Comparison of ENCODE assay signal across 9 mouse cellular contexts in genomic region chr5:63766715-63767114, GRCm38 (mm10). TPM values are rescaled to one million over a fixed set of nuclear protein-coding genes. Genes with fewer than 3 reads are reported as not detected.
DNase-seq lines count a peak whose midpoint lies in the region; ATAC-seq and TF ChIP-seq lines count a peak whose summit lies in the region.
"Had no signal": no experiment of that assay in that cellular context is flagged by ENCODE, and none has a peak within 500 bp of the region (broad histone marks: within the 10 kb centered on the region; RNA-seq: fewer than 3 reads in every experiment).

No protein-coding gene starts in this region.

- 36% methylated on average over 6 of the region's 6 CpGs for WGBS in heart, postnatal 0 days
- 37% methylated on average over 6 of the region's 6 CpGs for WGBS in heart, embryonic 12.5 days
- WGBS in hindbrain, embryonic 11.5 days: 47% methylated on average over 6 of the region's 6 CpGs
- WGBS in midbrain, embryonic 14.5 days: 45% methylated on average over 6 of the region's 6 CpGs

- 0 out of 2 replicates have a peak overlapping the region, but pooled peaks have one; percentile 14 for H3K4me2 ChIP-seq in heart, postnatal 0 days (ENCODE audit: low read depth, low read length)
- H3K4me2 ChIP-seq in heart, embryonic 12.5 days: no peak overlapping the region
- no peak overlapping the region for H3K4me2 ChIP-seq in hindbrain, embryonic 11.5 days (replicated peaks; ENCODE audit: low read depth, low read length)
- no peak overlapping the region for H3K4me2 ChIP-seq in midbrain, embryonic 14.5 days (ENCODE audit: low read length)
- H3K4me2 ChIP-seq: liver, embryonic 13.5 days had no signal

- TF ChIP-seq EP300 in heart, postnatal 0 days (IDR thresholded peaks at IDR 0.05; ENCODE audit: low read depth): no peak

- H3K4me3 ChIP-seq in heart, postnatal 0 days (ENCODE audit: low read depth, low read length): no peak overlapping the region
- no peak overlapping the region for H3K4me3 ChIP-seq in heart, embryonic 12.5 days
- H3K4me3 ChIP-seq in hindbrain, embryonic 11.5 days (ENCODE audit: low read depth, low read length): no peak overlapping the region
- no peak overlapping the region for H3K4me3 ChIP-seq in midbrain, embryonic 14.5 days (replicated peaks; ENCODE audit: low read depth, low read length)
- H3K4me3 ChIP-seq: liver, embryonic 13.5 days had no signal

- no peaks in the 10 kb centered on the region for H3K9me3 ChIP-seq in heart, postnatal 0 days (replicated peaks; ENCODE audit: control insufficient read depth, low read length)
- H3K9me3 ChIP-seq in heart, embryonic 12.5 days (replicated peaks): peaks cover 5% of the 10 kb centered on the region; the same call in 1 of the 2 replicates
- H3K9me3 ChIP-seq in hindbrain, embryonic 11.5 days (ENCODE audit: control insufficient read depth, low read length): no peaks in the 10 kb centered on the region
- no peaks in the 10 kb centered on the region for H3K9me3 ChIP-seq in midbrain, embryonic 14.5 days (ENCODE audit: control insufficient read depth, low read length)
- H3K9me3 ChIP-seq: liver, embryonic 13.5 days had no signal

- H3K36me3 ChIP-seq in heart, postnatal 0 days (replicated peaks; ENCODE audit: control insufficient read depth, insufficient read depth, low read length): no peaks in the 10 kb centered on the region
- no peaks in the 10 kb centered on the region for H3K36me3 ChIP-seq in heart, embryonic 12.5 days
- H3K36me3 ChIP-seq in hindbrain, embryonic 11.5 days (ENCODE audit: control insufficient read depth, insufficient read depth, low read length): no peaks in the 10 kb centered on the region
- no peaks in the 10 kb centered on the region for H3K36me3 ChIP-seq in midbrain, embryonic 14.5 days (ENCODE audit: control insufficient read depth, insufficient read depth, low read length)
- H3K36me3 ChIP-seq: liver, embryonic 13.5 days had no signal

- H3K9ac ChIP-seq in heart, postnatal 0 days (replicated peaks; ENCODE audit: low read depth, low read length): no peak overlapping the region
- no peak overlapping the region for H3K9ac ChIP-seq in heart, embryonic 12.5 days
- no peak overlapping the region for H3K9ac ChIP-seq in hindbrain, embryonic 11.5 days (ENCODE audit: low read depth, low read length)
- H3K9ac ChIP-seq in midbrain, embryonic 14.5 days (replicated peaks; ENCODE audit: low read length): no peak overlapping the region
- H3K9ac ChIP-seq: liver, embryonic 13.5 days had no signal

- peak; percentile 84 for TF ChIP-seq CTCF in heart, postnatal 0 days (IDR thresholded peaks at IDR 0.05; ENCODE audit: low read depth)

- H3K27me3 ChIP-seq in heart, postnatal 0 days (ENCODE audit: control insufficient read depth, insufficient read depth, low read length): no peaks in the 10 kb centered on the region
- H3K27me3 ChIP-seq in heart, embryonic 12.5 days (replicated peaks): no peaks in the 10 kb centered on the region
- H3K27me3 ChIP-seq in hindbrain, embryonic 11.5 days (ENCODE audit: control insufficient read depth, insufficient read depth, low read length): no peaks in the 10 kb centered on the region
- no peaks in the 10 kb centered on the region for H3K27me3 ChIP-seq in midbrain, embryonic 14.5 days (ENCODE audit: control insufficient read depth, insufficient read depth, low read length)
- H3K27me3 ChIP-seq: liver, embryonic 13.5 days had no signal

- no peak overlapping the region for H3K27ac ChIP-seq in heart, postnatal 0 days (ENCODE audit: low read depth)
- no peak overlapping the region for H3K27ac ChIP-seq in heart, embryonic 12.5 days (ENCODE audit: poor library complexity, severe bottlenecking)
- H3K27ac ChIP-seq in hindbrain, embryonic 11.5 days (ENCODE audit: low read depth, low read length): no peak overlapping the region
- H3K27ac ChIP-seq in midbrain, embryonic 14.5 days (replicated peaks; ENCODE audit: low read depth, low read length): no peak overlapping the region
- H3K27ac ChIP-seq: liver, embryonic 13.5 days had no signal

- H3K4me1 ChIP-seq in heart, postnatal 0 days (ENCODE audit: control insufficient read depth, insufficient read depth): no peaks in the 10 kb centered on the region
- H3K4me1 ChIP-seq in heart, embryonic 12.5 days (replicated peaks): no peaks in the 10 kb centered on the region
- H3K4me1 ChIP-seq in hindbrain, embryonic 11.5 days (replicated peaks; ENCODE audit: control insufficient read depth, insufficient read depth, low read length): no peaks in the 10 kb centered on the region
- H3K4me1 ChIP-seq in midbrain, embryonic 14.5 days (ENCODE audit: control insufficient read depth, insufficient read depth, low read length): no peaks in the 10 kb centered on the region
- H3K4me1 ChIP-seq: liver, embryonic 13.5 days had no signal

- ATAC-seq in heart, postnatal 0 days (ENCODE audit: insufficient read depth, low read depth): no peak
- no peak for ATAC-seq in heart, embryonic 12.5 days (ENCODE audit: insufficient number of reproducible peaks, low FRiP score)
- ATAC-seq in hindbrain, embryonic 11.5 days (ENCODE audit: low FRiP score): 0 out of 2 replicates have a peak, but pooled peaks have one; percentile 33
- ATAC-seq in midbrain, embryonic 14.5 days (ENCODE audit: low FRiP score, low TSS enrichment): 0 out of 2 replicates have a peak, but pooled peaks have one; percentile 8

- peak; percentile 47 for DNase-seq in heart, postnatal 0 days (ENCODE audit: low spot score)
- peak; percentile 64 for DNase-seq in ES-CJ7 (ENCODE audit: low read depth, low spot score)
- DNase-seq in cerebellum, postnatal 36 days: peak; percentile 4 to 7
- peak; percentile 82 for DNase-seq in hindbrain, embryonic 11.5 days (ENCODE audit: low spot score)
- DNase-seq in left cerebral cortex, postnatal 10 days (ENCODE audit: extremely low spot score in 1 of 2, low spot score in 2 of 2): peak; percentile 50 to 62
- DNase-seq in midbrain, embryonic 14.5 days: peak; percentile 93
- peak; percentile 51 for DNase-seq in telencephalon, adult 2 months (ENCODE audit: low read depth, low spot score)
- DNase-seq: liver, embryonic 13.5 days had no signal

- intact Hi-C loops in left cerebral cortex, postnatal 10 days (cut with DNase I): loop anchor here (5.0 to 10.0 kb wide), 3 partner anchors 114 to 862 kb away; no protein-coding TSS in a partner anchor

RNA-seq across cellular contexts. Expression of gene 0610040J01Rik, which starts 45.4 kb away (rescaled TPM):
- total RNA-seq in heart, postnatal 0 days (2014; rRNA removed; ENCODE audit: low replicate concordance): 0.11 and 3.2 TPM in 2 replicates
- 0.53 and 1.0 TPM in 2 replicates for polyA plus RNA-seq in heart, postnatal 0 days (2015; fragmentation: Nextera tagmentation; extraction: Ambion mirVana)
- 0.60 and 0.87 TPM in 2 replicates for polyA plus RNA-seq in heart, embryonic 12.5 days (2016; fragmentation: Nextera tagmentation; extraction: Ambion mirVana)
- 2.6 and 2.7 TPM in 2 replicates for polyA plus RNA-seq in hindbrain, embryonic 11.5 days (2014; fragmentation: Nextera tagmentation; extraction: Ambion mirVana)
- 1 to 10 TPM; 5.9 to 6.8 TPM for total RNA-seq in left cerebral cortex, postnatal 10 days (2021)
- 1.3 and 1.6 TPM in 2 replicates for polyA plus RNA-seq in midbrain, embryonic 14.5 days (2014; fragmentation: Nextera tagmentation; extraction: Ambion mirVana)

Comparison
In these comparisons a context has a peak if more than half of its experiments do, and no peak if none do; other contexts are left out.
1. ATAC-seq: peak in hindbrain, embryonic 11.5 days (single experiment) and midbrain, embryonic 14.5 days (single experiment); none in heart, postnatal 0 days (single experiment) and heart, embryonic 12.5 days (single experiment).
2. DNase-seq: peak in every context shown above with its lines; median percentile 93 in midbrain, embryonic 14.5 days; 82 in hindbrain, embryonic 11.5 days; 64 in ES-CJ7; 56 in left cerebral cortex, postnatal 10 days; 51 in telencephalon, adult 2 months; 47 in heart, postnatal 0 days; 6 in cerebellum, postnatal 36 days.